Mouse (Mus musculus) regulatory T cell (primary cell): ENCODE measurements around the gene Kif5a.
"Not testable (repeated sequence)": the region's sequence is repeated elsewhere in the genome, so short reads cannot be mapped to it uniquely, and the experiment has no call there.

Experiments used
- in situ Hi-C: fragments of 300-600 bp; cut with MboI, MseI; formaldehyde crosslinking; loops from one replicate; pipeline ENCODE4 v1.15.1; 2025; ENCODE audit warnings: high pct_unique_total_duplicates

Kif5a gene

GRCm38 (mm10) chr10:127262548-127263398 is at the start of gene Kif5a:
TSS of gene Kif5a (minus strand) at chr10:127263348.
- in situ Hi-C loops: no loop called here

DNA sequence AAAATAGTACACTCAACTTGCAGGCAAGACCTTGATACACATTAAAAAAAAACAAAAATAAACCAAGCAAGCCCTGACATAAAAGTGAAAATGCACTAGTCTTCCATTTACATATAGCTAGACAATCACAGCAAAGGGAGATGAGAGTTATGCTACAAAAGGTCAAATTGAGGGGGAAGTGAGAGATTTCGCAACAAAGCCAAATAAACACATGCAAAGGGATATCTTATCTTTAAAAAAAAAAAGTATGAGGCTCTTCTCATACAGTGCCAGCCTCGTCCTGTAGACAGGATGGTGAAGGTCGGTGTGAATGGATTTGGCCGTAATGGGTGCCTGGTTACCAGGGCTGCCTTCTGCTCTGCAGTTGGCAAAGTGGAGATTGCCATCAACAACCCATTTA is 49.7 kb upstream of the Kif5a start:
- in situ Hi-C loops: loop anchor here (10.0 kb wide), 2 partner anchors 128 to 1232 kb away; partner anchors contain the start of genes Rpl41, Slc26a10 and Zc3h10

DNA sequence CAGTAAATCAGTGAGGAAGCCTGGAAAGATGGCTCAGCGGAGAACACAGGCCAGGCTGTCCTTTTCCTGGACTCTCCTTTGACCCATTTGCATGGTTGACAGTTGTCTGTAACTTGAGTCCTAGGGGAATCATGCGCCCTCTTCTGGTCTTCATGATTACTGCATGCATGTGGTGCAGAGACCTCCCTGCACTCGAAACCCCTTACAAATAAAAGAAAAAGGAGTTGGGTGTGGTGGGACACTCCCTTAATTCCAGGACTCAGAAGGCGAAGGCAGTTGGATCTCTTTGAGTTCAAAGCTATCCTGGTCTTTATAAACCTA is 49.2 kb upstream of the Kif5a start:
- in situ Hi-C loops: loop anchor here (10.0 kb wide), 2 partner anchors 128 to 1232 kb away; partner anchors contain the start of genes Rpl41, Slc26a10 and Zc3h10

- in situ Hi-C loops: loop anchor here (10.0 kb wide), 2 partner anchors 127 to 1233 kb away; partner anchors contain the start of genes Rpl41, Slc26a10 and Zc3h10
These were observed 48.6 kb upstream of the Kif5a start, which contains the start of gene Mars for GRCm38 (mm10) chr10:127311476-127312355. TSS of gene Mars (minus strand) at chr10:127311786.

- in situ Hi-C loops: loop anchor here (10.0 kb wide), 2 partner anchors 126 to 1234 kb away; partner anchors contain the start of genes Rpl41, Slc26a10 and Zc3h10
These were observed 47.7 kb upstream of the Kif5a start for GRCm38 (mm10) chr10:127310523-127311475.

GRCm38 (mm10) chr10:127309167-127309566 is 46.0 kb upstream of the Kif5a start:
- in situ Hi-C loops: not testable (repeated sequence)

DNA sequence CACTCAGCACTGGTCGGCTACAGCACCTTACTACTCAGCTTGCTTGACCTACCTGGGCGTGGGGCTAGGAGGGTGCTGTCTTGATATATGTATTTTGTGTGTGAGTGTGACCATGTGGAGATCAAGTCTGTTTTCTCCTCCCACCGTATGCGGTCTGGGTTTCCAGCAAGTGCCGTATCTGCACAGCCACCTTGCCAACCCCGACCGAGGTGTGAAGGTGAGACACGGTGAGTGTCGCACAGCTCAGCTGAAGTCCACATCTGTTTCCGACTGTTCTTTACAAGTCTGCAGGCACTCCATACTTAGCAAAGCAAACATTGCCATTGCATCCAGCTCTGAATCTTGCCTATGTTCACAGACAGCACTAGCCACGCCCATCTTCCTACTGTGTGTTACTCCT is 40.0 kb upstream of the Kif5a start:
- in situ Hi-C loops: no loop called here

DNA sequence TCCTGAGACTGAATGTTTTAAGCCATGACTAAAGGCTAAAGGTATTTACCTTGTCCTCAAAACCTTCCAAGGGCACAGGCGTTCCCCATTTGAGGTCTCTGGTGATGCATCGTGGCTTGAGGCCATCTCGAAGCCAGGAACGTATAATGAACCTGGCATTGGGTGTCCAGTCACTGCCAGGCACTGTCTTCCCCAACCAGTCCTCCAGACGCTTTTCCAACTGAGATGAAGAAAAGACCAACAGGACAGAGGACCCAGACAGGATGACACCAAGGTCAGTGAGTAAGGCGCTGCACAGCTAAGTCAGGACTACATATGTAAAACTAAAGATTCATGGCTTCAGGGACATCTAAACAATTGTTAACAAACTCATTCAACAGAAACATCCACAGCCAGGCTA is 37.2 kb upstream of the Kif5a start:
- in situ Hi-C loops: no loop called here

- in situ Hi-C loops: no loop called here
These were observed 34.1 kb upstream of the Kif5a start for GRCm38 (mm10) chr10:127297015-127297871.

DNA sequence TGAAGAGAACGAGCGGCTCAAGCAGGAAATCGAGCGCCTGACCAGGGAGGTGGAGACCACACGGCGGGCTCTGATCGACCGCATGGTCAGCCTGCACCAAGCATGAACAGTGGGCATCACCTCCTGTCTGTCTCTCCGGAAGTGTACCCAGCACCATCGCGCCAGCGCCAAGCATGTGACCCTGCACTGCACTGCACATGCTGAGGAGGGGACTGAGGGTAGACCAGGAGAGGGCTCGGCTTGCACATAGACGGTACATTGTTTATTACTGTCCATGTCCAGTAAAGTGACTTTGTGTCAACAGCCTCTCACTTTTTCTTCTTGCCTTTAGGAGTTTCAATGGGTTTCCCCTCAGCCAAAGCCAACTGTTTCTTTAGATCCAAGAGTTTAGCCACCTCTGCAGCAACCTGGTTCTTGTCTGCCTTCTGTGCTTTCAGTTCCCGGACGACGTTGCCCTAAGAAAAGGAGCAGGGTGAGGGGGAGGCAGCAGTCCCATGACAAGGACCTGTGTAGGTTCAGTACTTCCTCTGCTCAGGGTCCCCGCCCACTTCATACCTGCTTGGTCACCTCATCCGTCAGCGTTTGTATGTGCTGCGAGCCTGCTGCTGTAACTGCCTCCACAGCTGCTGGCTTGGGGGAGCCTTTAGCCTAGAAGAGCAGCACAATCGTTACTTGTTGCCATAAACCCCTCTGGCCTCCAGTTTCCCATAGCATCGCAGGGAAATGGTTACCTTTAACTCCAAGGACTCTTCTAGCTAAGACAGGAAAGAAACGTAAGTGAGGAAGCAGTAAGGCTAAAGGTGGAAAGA is 33.0 kb upstream of the Kif5a start:
- in situ Hi-C loops: no loop called here

DNA sequence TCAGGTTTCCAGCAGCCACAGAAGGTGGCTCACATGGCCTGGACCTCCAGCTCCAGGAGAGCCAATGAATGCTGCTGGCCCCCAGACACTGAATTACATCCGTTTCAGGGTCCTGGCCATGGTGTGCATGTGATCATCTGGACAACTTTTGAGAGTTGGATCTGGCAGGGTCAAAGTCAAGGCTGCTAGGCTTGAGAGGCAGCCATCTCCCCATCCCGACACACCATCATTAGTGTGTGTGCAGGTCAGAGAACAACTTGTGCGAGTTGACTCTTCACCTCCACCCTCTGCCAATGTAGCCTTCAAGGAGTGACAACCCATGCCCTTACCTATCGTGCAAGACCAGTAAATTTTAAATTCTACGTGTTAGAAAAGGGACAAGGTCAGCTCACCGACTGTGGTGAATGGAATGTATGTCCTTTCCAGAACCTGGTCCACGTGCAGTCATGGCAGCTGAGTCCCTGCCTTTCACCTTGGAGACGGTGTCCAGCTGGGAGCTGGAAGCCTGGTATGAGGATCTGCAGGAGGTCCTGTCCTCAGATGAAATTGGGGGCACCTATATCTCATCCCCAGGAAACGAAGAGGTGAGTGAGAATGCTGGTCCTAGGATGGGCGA is 31.9 kb upstream of the Kif5a start:
- in situ Hi-C loops: no loop called here

GRCm38 (mm10) chr10:127293590-127294113 is 30.5 kb upstream of the Kif5a start:
- in situ Hi-C loops: no loop called here

GRCm38 (mm10) chr10:127292987-127293538 is 29.9 kb upstream of the Kif5a start:
- in situ Hi-C loops: no loop called here

DNA sequence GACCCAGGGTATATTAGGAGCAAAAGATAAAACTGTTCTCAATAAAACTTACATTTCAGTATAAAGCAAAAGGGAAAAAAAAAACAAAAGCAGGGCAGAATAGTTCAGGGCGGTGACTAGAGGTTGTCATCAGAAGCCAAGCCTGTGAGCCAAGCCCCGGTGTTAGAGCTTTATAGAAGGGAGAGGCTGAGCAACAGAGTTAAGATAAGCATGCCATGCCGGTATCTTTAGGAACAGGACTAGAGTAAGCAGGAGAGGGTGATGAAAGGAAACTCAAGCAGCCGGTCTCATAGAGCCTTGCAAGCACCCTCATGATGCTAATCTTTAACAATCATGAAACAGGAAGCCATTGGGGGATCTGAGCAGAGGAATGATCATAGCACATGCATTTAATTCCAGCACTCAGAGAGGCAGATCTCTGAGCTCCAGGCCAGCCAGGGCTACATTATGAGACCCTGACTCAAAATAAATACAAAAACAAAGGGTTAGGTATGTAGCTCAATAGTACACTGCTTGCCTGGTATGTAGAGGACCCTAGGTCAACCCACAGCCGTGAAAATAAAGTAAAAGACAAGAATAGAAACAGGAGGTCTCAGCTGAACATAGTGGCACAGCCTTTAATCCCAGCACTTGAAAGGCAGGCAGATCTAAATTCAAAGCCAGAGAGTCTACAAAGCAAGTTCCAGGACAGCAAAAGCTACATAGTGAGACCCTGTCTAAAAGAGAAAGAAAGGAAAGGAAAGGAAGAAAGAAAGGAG is 28.9 kb upstream of the Kif5a start:
- in situ Hi-C loops: no loop called here

DNA sequence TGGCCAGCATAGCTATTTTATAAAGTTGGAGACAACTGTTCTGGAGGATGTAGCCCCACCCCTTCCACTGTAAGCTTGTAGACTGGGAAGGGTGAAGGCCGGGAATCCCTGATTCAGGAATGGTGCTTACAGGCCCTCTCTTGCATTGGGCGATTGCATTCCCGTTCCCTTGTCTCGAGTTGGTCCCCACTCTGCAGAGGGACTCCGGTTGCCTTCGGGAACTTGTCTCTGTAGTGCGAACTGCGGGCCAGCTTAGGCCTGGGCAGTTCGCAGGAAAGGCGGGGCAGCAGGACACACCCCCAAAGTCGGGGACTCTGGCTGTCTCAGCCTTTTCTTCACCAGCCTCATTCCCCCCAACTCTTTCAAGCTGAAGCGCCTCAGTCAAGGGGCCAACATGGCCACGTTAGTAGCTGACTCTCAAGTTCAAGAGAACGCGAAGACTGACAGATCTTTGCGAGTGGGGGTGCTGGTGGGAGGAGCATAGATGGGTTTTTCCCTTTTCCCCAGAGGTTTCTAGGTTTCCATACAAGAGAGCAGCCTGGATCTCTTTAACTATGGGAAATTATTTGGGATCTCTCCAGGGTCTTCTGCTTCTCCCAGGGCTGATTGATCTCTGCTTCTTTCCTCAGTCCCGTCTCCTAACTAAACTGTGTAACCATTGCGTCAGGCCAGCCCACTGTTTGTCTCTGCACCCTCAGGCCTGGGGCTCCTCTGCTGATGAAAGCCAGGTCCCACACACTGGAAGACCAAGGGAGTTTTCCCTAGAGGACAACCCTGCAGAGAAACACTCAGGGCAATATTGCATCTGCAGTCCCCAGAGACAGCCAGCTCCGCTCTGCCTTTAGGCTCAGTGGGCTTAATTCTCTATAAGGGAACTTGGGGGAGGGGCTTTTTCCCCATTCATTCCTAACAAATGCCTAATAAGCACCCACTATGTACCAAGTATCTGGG is 28.1 kb upstream of the Kif5a start:
- in situ Hi-C loops: no loop called here

GRCm38 (mm10) chr10:127290307-127290929 is 27.3 kb upstream of the Kif5a start:
- in situ Hi-C loops: no loop called here
